Comparison of ENCODE assay signal across 7 mouse cellular contexts in genomic region chr8:126807171-126807768, GRCm38 (mm10).
DNase-seq lines count a peak whose midpoint lies in the region; ATAC-seq lines count a peak whose summit lies in the region.

No protein-coding gene starts in this region.

- intact Hi-C loops in heart, postnatal 36 days (cut with DNase I) = loop anchor here (2.0 to 5.0 kb wide), 5 partner anchors 32 to 212 kb away; no protein-coding TSS in a partner anchor

- DNase-seq in adrenal gland, postnatal 10 days = peak; percentile 79
- peak; percentile 78 to 80 for DNase-seq in heart, postnatal 36 days
- peak; percentile 67 to 71 for DNase-seq in lung, postnatal 4 days
- DNase-seq in frontal cortex, postnatal 25 days (ENCODE audit: low spot score in 2 of 2) = no peak
- DNase-seq in cerebellum, adult 18-20 months = no peak
- DNase-seq in retina, embryonic 14.5 days (ENCODE audit: low spot score) = no peak

- peak; percentile 59 for ATAC-seq in common myeloid progenitor, adult 5-6 weeks (replicated peaks; ENCODE audit: low read depth, poor library complexity, severe bottlenecking)

Comparison
In these comparisons a context has a peak if more than half of its experiments do, and no peak if none do; other contexts are left out.
1. DNase-seq: peak in adrenal gland, postnatal 10 days (single experiment), heart, postnatal 36 days (2 of 2) and lung, postnatal 4 days (2 of 2); none in frontal cortex, postnatal 25 days (0 of 2), cerebellum, adult 18-20 months (0 of 2) and retina, embryonic 14.5 days (single experiment).